Mouse (Mus musculus): Measurements from ENCODE around the gene Serhl.

- no peak for TF ChIP-seq CTCF (IDR thresholded peaks at IDR 0.05; ENCODE audit: borderline replicate concordance, control insufficient read depth, extremely low read depth, insufficient read depth, low read length, poor library complexity)
- TF ChIP-seq POLR2A (IDR thresholded peaks at IDR 0.05; ENCODE audit: control insufficient read depth, extremely low read depth, insufficient read depth, low read length, poor library complexity) = no peak
These were observed 68.4 kb downstream of the Serhl start for GRCm38 (mm10) chr15:83157667-83158064.
